Mouse (Mus musculus) CH12.LX (cell line): ENCODE measurements at regions not wholly inside any gene's neighbourhood (a gene's known extent, or its start where the extent isn't known, plus 50 kb on each side); places are given as distances from the start of the nearest gene placed in this dataset.

Source experiments
- DNase-seq: peaks from one replicate; pipeline ENCODE4 v3.0.0-alpha.2; 2013; ENCODE audit errors: extremely low read depth
- H3K27ac ChIP-seq: 2 replicates; pipeline ENCODE4 v1.5.1; 2012; ENCODE audit warnings: low read depth, mild to moderate bottlenecking, control low read depth, moderate library complexity; ENCODE audit not compliant: insufficient read depth
- H3K27me3 ChIP-seq: replicated peaks from 2 replicates; pipeline ENCODE3; 2012; ENCODE audit warnings: inconsistent platforms
- H3K36me3 ChIP-seq, 2 experiments: replicated peaks in 1 of 2; 2 replicates each; pipeline versions ENCODE3 to v1.6.1; 2012; ENCODE audit warnings: inconsistent platforms in 1 of 2, low read length in 1 of 2, mild to moderate bottlenecking in 1 of 2, mixed read lengths in 1 of 2, moderate library complexity in 1 of 2; ENCODE audit not compliant: control insufficient read depth in 1 of 2, insufficient read depth in 1 of 2
- H3K4me1 ChIP-seq, 2 experiments: 2 replicates each; pipeline ENCODE4 v1.6.1; 2012; ENCODE audit warnings: inconsistent platforms in 1 of 2, moderate library complexity in 1 of 2; ENCODE audit not compliant: insufficient read depth in 2 of 2, control insufficient read depth in 1 of 2
- H3K4me2 ChIP-seq: 2 replicates; pipeline ENCODE4 v1.6.1; 2012; ENCODE audit warnings: low read depth, mild to moderate bottlenecking, control low read depth; ENCODE audit not compliant: poor library complexity, insufficient read depth, severe bottlenecking
- H3K4me3 ChIP-seq, 3 experiments: fragments of 150-350 bp in 1 of 3; sonication (generic) in 1 of 3; replicated peaks in 1 of 3; 2 replicates each; pipeline versions ENCODE3 to v1.5.1; 2011 to 2012; ENCODE audit warnings: low read depth in 2 of 3, low read length in 2 of 3, mild to moderate bottlenecking in 2 of 3, moderate library complexity in 2 of 3, control low read depth in 1 of 3, improper control_type of control experiment in 1 of 3, inconsistent platforms in 1 of 3, mixed read lengths in 1 of 3; ENCODE audit not compliant: poor library complexity in 1 of 3
- H3K79me2 ChIP-seq: replicated peaks from 2 replicates; pipeline ENCODE4 v1.6.1; 2012; ENCODE audit warnings: mild to moderate bottlenecking, moderate library complexity; ENCODE audit not compliant: control insufficient read depth, poor library complexity, insufficient read depth, severe bottlenecking; ENCODE audit errors: extremely low read depth
- H3K9ac ChIP-seq: 2 replicates; pipeline ENCODE4 v1.6.1; 2012; ENCODE audit warnings: low read depth, mild to moderate bottlenecking, control low read depth, moderate library complexity; ENCODE audit not compliant: insufficient read depth
- H3K9me3 ChIP-seq: replicated peaks from 2 replicates; pipeline ENCODE3; 2012; ENCODE audit warnings: low read length, inconsistent platforms, mixed read lengths
- BHLHE40 ChIP-seq: IDR thresholded peaks from 2 replicates; pipeline ENCODE4 v1.6.1; 2011; ENCODE audit warnings: mild to moderate bottlenecking, low read depth, low read length, improper control_type of control experiment
- CHD2 ChIP-seq: IDR thresholded peaks from 2 replicates; pipeline ENCODE4 v1.6.1; 2011; ENCODE audit warnings: low read length, improper control_type of control experiment
- CTCF ChIP-seq, 2 experiments: IDR thresholded peaks in 1 of 2; conservative IDR thresholded peaks in 1 of 2; 2 replicates each; pipeline ENCODE4 v1.5.1; 2011 to 2012; ENCODE audit warnings: low read depth in 2 of 2, low read length in 2 of 2, improper control_type of control experiment in 1 of 2, inconsistent platforms in 1 of 2, mild to moderate bottlenecking in 1 of 2, moderate library complexity in 1 of 2
- E2F4 ChIP-seq: IDR thresholded peaks from 2 replicates; pipeline ENCODE4 v1.6.1; 2011; ENCODE audit warnings: low read depth, low read length, improper control_type of control experiment; ENCODE audit not compliant: insufficient replicate concordance
- ELF1 ChIP-seq: IDR thresholded peaks from 2 replicates; pipeline ENCODE4 v1.6.1; 2014; ENCODE audit warnings: low read depth, mild to moderate bottlenecking, inconsistent platforms, low read length, improper control_type of control experiment
- EP300 ChIP-seq: IDR thresholded peaks from 2 replicates; pipeline ENCODE4 v1.6.1; 2011; ENCODE audit warnings: low read length, improper control_type of control experiment
- HCFC1 ChIP-seq: IDR thresholded peaks from 2 replicates; pipeline ENCODE4 v1.6.1; 2012; ENCODE audit warnings: low read depth, mild to moderate bottlenecking, inconsistent platforms, low read length, improper control_type of control experiment
- KAT2A ChIP-seq: IDR thresholded peaks from 2 replicates; pipeline ENCODE4 v1.6.1; 2012; ENCODE audit warnings: low read length, improper control_type of control experiment, inconsistent platforms; ENCODE audit not compliant: insufficient replicate concordance
- MAFK ChIP-seq: IDR thresholded peaks from 2 replicates; pipeline ENCODE4 v1.6.1; 2011; ENCODE audit warnings: low read length, improper control_type of control experiment; ENCODE audit not compliant: insufficient replicate concordance
- MAX ChIP-seq: IDR thresholded peaks from 2 replicates; pipeline ENCODE4 v1.6.1; 2011; ENCODE audit warnings: low read length, improper control_type of control experiment
- MAZ ChIP-seq: IDR thresholded peaks from 2 replicates; pipeline ENCODE4 v1.6.1; 2012; ENCODE audit warnings: low read depth, mild to moderate bottlenecking, inconsistent platforms, low read length, improper control_type of control experiment, moderate library complexity
- MYC ChIP-seq: IDR thresholded peaks from 2 replicates; pipeline ENCODE4 v1.6.1; 2011; ENCODE audit warnings: low read depth, mild to moderate bottlenecking, improper control_type of control experiment, low read length
- NRF1 ChIP-seq: IDR thresholded peaks from 2 replicates; pipeline ENCODE4 v1.6.1; 2014; ENCODE audit warnings: low read depth, mild to moderate bottlenecking, inconsistent platforms, low read length, improper control_type of control experiment, moderate library complexity
- POLR2A ChIP-seq: IDR thresholded peaks from 2 replicates; pipeline ENCODE4 v1.6.1; 2011; ENCODE audit warnings: low read depth, mild to moderate bottlenecking, improper control_type of control experiment, low read length
- TBP ChIP-seq: conservative IDR thresholded peaks from 2 replicates; pipeline ENCODE4 v1.6.1; 2011; ENCODE audit warnings: low read depth, low read length, improper control_type of control experiment
- ZNF384 ChIP-seq: IDR thresholded peaks from 2 replicates; pipeline ENCODE4 v1.6.1; 2012; ENCODE audit warnings: low read depth, low read length, improper control_type of control experiment, inconsistent platforms
- dilution Hi-C: fragments of 300-500 bp; cut with MboI; formaldehyde crosslinking; loops from 2 replicates; pipeline ENCODE4 v1.14.3; 2020; ENCODE audit warnings: low sequenced_read_pairs; ENCODE audit not compliant: extremely low pct_unique_long_range_greater_than_20kb, extremely low pct_ligation_motif_present
- in situ Hi-C: fragments of 300-500 bp; cut with MboI; formaldehyde crosslinking; loops from 3 replicates; pipeline ENCODE4 v1.14.3; 2019; ENCODE audit warnings: low sequenced_read_pairs, low pct_ligation_motif_present, low pct_unique_long_range_greater_than_20kb, mixed read lengths

DNA sequence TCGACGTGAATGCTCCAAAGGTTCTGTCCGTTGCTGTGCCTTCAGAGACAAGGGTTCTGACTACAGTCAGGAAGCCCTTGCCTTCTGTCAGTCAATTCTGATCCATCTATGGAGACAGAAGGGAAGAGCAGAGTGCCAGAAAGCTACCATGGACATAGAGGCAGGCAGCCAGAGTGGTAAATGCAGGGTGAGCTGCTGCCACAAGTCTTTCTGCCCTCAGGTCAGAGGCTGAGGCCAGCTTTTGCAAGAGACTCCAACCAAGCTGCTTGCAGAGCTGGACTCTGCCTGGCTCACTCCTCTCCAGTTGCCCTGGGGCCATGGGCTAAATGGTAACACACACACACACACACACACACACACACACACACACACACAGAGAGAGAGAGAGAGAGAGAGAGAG, 201.6 kb downstream of the H2al1j start:
- in situ Hi-C loops = no loop called here
- no peak for TF ChIP-seq CTCF (conservative IDR thresholded peaks at IDR 0.05 in 1 of 2, IDR thresholded peaks at IDR 0.05 in 1 of 2; ENCODE audit: low read depth in 2 of 2, low read length in 2 of 2)
- TF ChIP-seq MYC = no peak
- TF ChIP-seq MAX = no peak
- TF ChIP-seq TBP = no peak
- TF ChIP-seq EP300 = no peak
- TF ChIP-seq, all 38 proteins: peak for 0
- Histone ChIP-seq H3K79me2 (no peaks in the 10 kb centered on the region), H3K4me1 (no peaks in the 10 kb centered on the region), H3K9me3 (no peaks in the 10 kb centered on the region), H3K4me3 (no peak overlapping the region), H3K27ac (no peak overlapping the region), H3K36me3 (no peaks in the 10 kb centered on the region), H3K27me3 (no peaks in the 10 kb centered on the region), H3K4me2 (no peak overlapping the region), H3K9ac (no peak overlapping the region)
- dilution Hi-C loops = no loop called here
- DNase-seq = no peak

DNA sequence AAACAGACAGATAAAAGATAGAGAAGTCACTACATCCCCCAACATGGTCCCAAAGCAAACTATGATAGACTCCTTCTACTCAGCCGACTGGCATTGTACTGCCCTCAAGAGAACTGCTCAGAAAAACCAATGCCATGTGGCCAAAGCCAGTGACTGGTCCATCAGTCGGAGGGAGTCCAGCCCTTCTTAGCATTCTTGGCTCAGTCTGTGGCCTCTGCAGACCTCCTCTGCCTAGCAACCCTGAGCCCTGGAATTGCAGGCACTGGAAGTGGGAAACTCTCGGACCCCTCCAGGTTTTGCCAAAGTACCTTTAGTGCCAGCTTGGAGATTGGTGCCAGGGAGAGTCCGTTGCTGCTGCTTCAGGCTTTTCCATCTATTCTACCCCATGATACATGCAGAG, 205.2 kb downstream of the H2al1j start:
- no peaks in the 10 kb centered on the region for H3K9me3 ChIP-seq
- TF ChIP-seq CHD2 (no peak), POLR2A (no peak), E2F4 (no peak), ELF1 (no peak), KAT2A (no peak), MAZ (no peak), NRF1 (no peak), MAX (no peak), ZNF384 (no peak), BHLHE40 (no peak), MAFK (no peak)
- TF ChIP-seq, all 38 proteins: peak for 0
- Histone ChIP-seq H3K4me2 (no peak overlapping the region), H3K27me3 (no peaks in the 10 kb centered on the region), H3K4me3 (no peak overlapping the region), H3K79me2 (no peaks in the 10 kb centered on the region), H3K4me1 (no peaks in the 10 kb centered on the region), H3K27ac (no peak overlapping the region), H3K9ac (no peak overlapping the region), H3K36me3 (no peaks in the 10 kb centered on the region)
- in situ Hi-C loops (no loop called here), dilution Hi-C loops (no loop called here)
- DNase-seq = no peak

DNA sequence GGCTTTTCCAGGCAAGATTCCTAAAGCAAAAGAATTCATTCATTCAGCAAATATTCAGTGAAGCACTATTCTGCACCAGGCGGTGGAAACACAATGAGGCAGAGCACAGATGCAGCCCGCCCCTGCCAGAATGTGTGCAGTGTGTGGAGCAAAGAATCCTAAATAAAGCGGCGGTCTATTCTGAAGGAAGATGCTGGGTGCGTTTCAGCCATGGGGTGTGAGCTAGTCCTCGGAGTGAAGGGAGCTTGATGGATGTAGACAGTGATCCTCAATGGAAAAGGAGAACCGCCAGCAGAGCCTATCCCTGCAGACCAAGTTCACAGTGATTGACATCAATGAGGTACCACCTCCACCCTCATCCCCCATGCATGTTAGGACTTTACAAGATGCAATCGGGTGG, 206.2 kb downstream of the H2al1j start:
- TF ChIP-seq HCFC1 (no peak), CTCF (conservative IDR thresholded peaks at IDR 0.05 in 1 of 2, IDR thresholded peaks at IDR 0.05 in 1 of 2; ENCODE audit: low read depth in 2 of 2, low read length in 2 of 2) (no peak)
- Histone ChIP-seq H3K79me2 (no peaks in the 10 kb centered on the region), H3K4me2 (no peak overlapping the region), H3K4me1 (0 out of 4 replicates have a peak, but pooled peaks cover 0 to 5% of the 10 kb centered on the region in 2 experiments), H3K27me3 (no peaks in the 10 kb centered on the region), H3K9ac (no peak overlapping the region), H3K36me3 (no peaks in the 10 kb centered on the region), H3K27ac (no peak overlapping the region), H3K4me3 (no peak overlapping the region), H3K9me3 (no peaks in the 10 kb centered on the region)
- in situ Hi-C loops = no loop called here
- DNase-seq = no peak
- dilution Hi-C loops = no loop called here
